Comparison of ENCODE assay signal across 25 mouse cellular contexts in the genomic region with DNA sequence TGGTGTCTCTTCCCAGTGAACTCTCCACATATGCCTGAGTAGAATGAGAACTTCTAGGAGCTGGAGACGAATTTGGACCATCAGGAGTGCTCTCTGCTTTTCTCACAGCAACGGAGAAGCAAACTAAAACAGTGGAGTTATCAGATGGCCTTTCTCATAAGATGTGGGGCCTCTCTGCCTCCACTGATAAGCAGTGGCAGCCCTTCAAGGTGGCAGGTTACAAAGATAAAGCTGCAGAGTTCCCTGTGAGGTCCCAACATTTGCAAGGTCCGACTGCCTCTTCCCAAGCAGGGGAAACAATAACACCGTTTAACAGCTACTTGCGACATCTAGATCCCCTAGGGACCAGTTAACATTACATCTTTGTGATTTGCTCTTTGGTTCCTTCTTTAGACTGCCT.
DNase-seq lines count a peak whose midpoint lies in the region; ATAC-seq and TF ChIP-seq lines count a peak whose summit lies in the region.
"Had no signal": no experiment of that assay in that cellular context is flagged by ENCODE, and none has a peak within 500 bp of the region (broad histone marks: within the 10 kb centered on the region; RNA-seq: fewer than 3 reads in every experiment).

No protein-coding gene starts in this region.

- H3K36me3 ChIP-seq in heart, embryonic 10.5 days = no peaks in the 10 kb centered on the region
- no peaks in the 10 kb centered on the region for H3K36me3 ChIP-seq in heart, embryonic 13.5 days
- H3K36me3 ChIP-seq in intestine, postnatal 0 days (ENCODE audit: control insufficient read depth, insufficient read depth) = no peaks in the 10 kb centered on the region
- H3K36me3 ChIP-seq: forebrain, embryonic 10.5 days; G1E; heart, embryonic 15.5 days had no signal

- H3K27me3 ChIP-seq in heart, embryonic 10.5 days (ENCODE audit: insufficient read depth, poor library complexity, severe bottlenecking) = no peaks in the 10 kb centered on the region
- 0 out of 2 replicates have a peak, but pooled peaks cover 2% of the 10 kb centered on the region for H3K27me3 ChIP-seq in heart, embryonic 13.5 days (replicated peaks)
- H3K27me3 ChIP-seq in intestine, postnatal 0 days (replicated peaks; ENCODE audit: control insufficient read depth, insufficient read depth, low read length) = no peaks in the 10 kb centered on the region
- H3K27me3 ChIP-seq: forebrain, embryonic 13.5 days; heart, embryonic 15.5 days had no signal

- H3K4me1 ChIP-seq in heart, embryonic 10.5 days = peaks cover 33% of the 10 kb centered on the region
- H3K4me1 ChIP-seq in heart, embryonic 13.5 days = peaks cover 22% of the 10 kb centered on the region
- 0 out of 2 replicates have a peak, but pooled peaks cover 6% of the 10 kb centered on the region for H3K4me1 ChIP-seq in intestine, postnatal 0 days (replicated peaks; ENCODE audit: control insufficient read depth, insufficient read depth, low read length)

- ATAC-seq in heart, embryonic 13.5 days (ENCODE audit: extremely low read depth, insufficient number of reproducible peaks, low FRiP score, low TSS enrichment) = no peak
- ATAC-seq in intestine, postnatal 0 days = 0 out of 2 replicates have a peak, but pooled peaks have one; percentile 25
- ATAC-seq: forebrain, embryonic 13.5 days; forebrain, embryonic 16.5 days; hindbrain, postnatal 0 days; inflammation-experienced regulatory T-cells, adult 6 months; Patski had no signal

- H3K4me2 ChIP-seq in heart, embryonic 13.5 days = 0 out of 2 replicates have a peak overlapping the region, but pooled peaks have one; percentile 10
- H3K4me2 ChIP-seq in intestine, postnatal 0 days (replicated peaks; ENCODE audit: low read depth) = peak overlapping the region; percentile 30; the same call in 1 of the 2 replicates
- H3K4me2 ChIP-seq: forebrain, embryonic 13.5 days; heart, embryonic 15.5 days; hindbrain, embryonic 14.5 days had no signal

- TF ChIP-seq CTCF in intestine, postnatal 0 days (IDR thresholded peaks at IDR 0.05; ENCODE audit: low read depth) = no peak

- DNase-seq in heart, embryonic 10.5 days (ENCODE audit: low spot score) = no peak
- DNase-seq in heart, postnatal 36 days = no peak
- DNase-seq in heart, postnatal 10 days = no peak
- peak; percentile 49 for DNase-seq in testis, postnatal 14 days (ENCODE audit: low spot score)
- DNase-seq in testis, postnatal 10 days (ENCODE audit: low spot score) = no peak
- DNase-seq in urinary bladder, postnatal 10 days (ENCODE audit: low spot score) = no peak
- DNase-seq: adrenal gland, postnatal 10 days; adrenal gland, postnatal 36 days; B cell, adult 2 months; cerebellum, adult 18-20 months; cerebellum, adult 9-10 months; cerebellum, postnatal 14 days; gastrocnemius, postnatal 10 days; gastrocnemius, postnatal 36 days had no signal

- peak overlapping the region; percentile 71; the same call in 1 of the 2 replicates for H3K27ac ChIP-seq in heart, embryonic 10.5 days
- H3K27ac ChIP-seq in heart, embryonic 13.5 days (replicated peaks) = no peak overlapping the region
- no peak overlapping the region for H3K27ac ChIP-seq in intestine, postnatal 0 days (ENCODE audit: low read depth, low read length)
- H3K27ac ChIP-seq: forebrain, embryonic 10.5 days; forebrain, embryonic 13.5 days; heart, embryonic 15.5 days; hindbrain, embryonic 14.5 days; hindbrain, postnatal 0 days had no signal

- no peak overlapping the region for H3K4me3 ChIP-seq in heart, embryonic 10.5 days
- no peak overlapping the region for H3K4me3 ChIP-seq in heart, embryonic 13.5 days
- no peak overlapping the region for H3K4me3 ChIP-seq in intestine, postnatal 0 days (ENCODE audit: low read depth, low read length)
- H3K4me3 ChIP-seq: forebrain, embryonic 10.5 days; forebrain, embryonic 13.5 days; heart, embryonic 15.5 days had no signal

- H3K9me3 ChIP-seq in heart, embryonic 10.5 days = no peaks in the 10 kb centered on the region
- no peaks in the 10 kb centered on the region for H3K9me3 ChIP-seq in heart, embryonic 13.5 days
- H3K9me3 ChIP-seq in intestine, postnatal 0 days (ENCODE audit: control insufficient read depth) = no peaks in the 10 kb centered on the region
- H3K9me3 ChIP-seq: forebrain, embryonic 10.5 days; forebrain, embryonic 13.5 days; heart, embryonic 15.5 days had no signal

- intact Hi-C loops in heart, postnatal 36 days (cut with DNase I) = no loop called here
- intact Hi-C loops in heart, postnatal 10 days (cut with DNase I) = no loop called here

- no peak overlapping the region for H3K9ac ChIP-seq in heart, embryonic 13.5 days
- H3K9ac ChIP-seq in intestine, postnatal 0 days (ENCODE audit: low read depth, low read length) = no peak overlapping the region
- H3K9ac ChIP-seq: forebrain, embryonic 13.5 days; heart, embryonic 15.5 days; hindbrain, embryonic 14.5 days had no signal

- WGBS in heart, embryonic 10.5 days = 18% methylated on average over 5 of the region's 5 CpGs
- whole genome bisulfite sequencing in heart, embryonic 13.5 days = 8% methylated on average over 5 of the region's 5 CpGs
- WGBS in intestine, postnatal 0 days = 11% methylated on average over 5 of the region's 5 CpGs
